Mouse (Mus musculus) heart, postnatal 0 days (tissue): Measurements from ENCODE around the gene Tagln3.

Source experiments
- CTCF ChIP-seq: IDR thresholded peaks from 2 replicates; pipeline ENCODE4 v1.5.1; 2016; ENCODE audit warnings: antibody characterized with exemption, control low read depth, low read depth
- EP300 ChIP-seq: IDR thresholded peaks from 2 replicates; pipeline ENCODE4 v1.6.1; 2016; ENCODE audit warnings: antibody characterized with exemption, low read depth

- no peak for TF ChIP-seq CTCF
- TF ChIP-seq EP300 = no peak
These were observed 62.0 kb downstream of the Tagln3 start for GRCm38 (mm10) chr16:45662381-45662780.
